Mouse (Mus musculus) ES-E14 (cell line): ENCODE data around the gene Nrde2. TPM values are rescaled to one million over a fixed set of nuclear protein-coding genes. Genes with fewer than 3 reads are reported as not detected.

Source experiments
- DNase-seq: peaks from one replicate; pipeline ENCODE4 v3.0.0-alpha.2; 2013; ENCODE audit warnings: low read depth, low spot score
- H3K27ac ChIP-seq: 2 replicates; pipeline ENCODE4 v1.5.1; 2012; ENCODE audit warnings: low read depth, mild to moderate bottlenecking, low read length, moderate library complexity, mixed read lengths; ENCODE audit not compliant: poor library complexity, insufficient read depth, severe bottlenecking
- H3K36me3 ChIP-seq: 2 replicates; pipeline ENCODE4 v1.6.1; 2012; ENCODE audit warnings: mild to moderate bottlenecking, low read length, moderate library complexity, mixed read lengths; ENCODE audit not compliant: control insufficient read depth, poor library complexity, insufficient read depth, severe bottlenecking
- H3K4me1 ChIP-seq, 2 experiments: fragments of 150-350 bp in 1 of 2; sonication (generic) in 1 of 2; 2 replicates each; pipeline ENCODE4 v1.6.1; 2012; ENCODE audit warnings: low read length in 2 of 2, mild to moderate bottlenecking in 1 of 2, mixed read lengths in 1 of 2; ENCODE audit not compliant: control insufficient read depth in 2 of 2, insufficient read depth in 2 of 2, poor library complexity in 1 of 2
- H3K4me3 ChIP-seq, 2 experiments: fragments of 150-350 bp in 1 of 2; sonication (generic) in 1 of 2; 2 replicates each; pipeline ENCODE4 v1.5.1; 2012; ENCODE audit warnings: low read length in 2 of 2, low read depth in 1 of 2, mild to moderate bottlenecking in 1 of 2, mixed read lengths in 1 of 2; ENCODE audit not compliant: insufficient read depth in 1 of 2, poor library complexity in 1 of 2, severe bottlenecking in 1 of 2
- H3K9ac ChIP-seq: 2 replicates; pipeline ENCODE4 v1.6.1; 2012; ENCODE audit warnings: low read depth, mild to moderate bottlenecking, low read length, mixed read lengths; ENCODE audit not compliant: poor library complexity, insufficient read depth, severe bottlenecking
- H3K9me3 ChIP-seq: fragments of 150-350 bp; sonication (generic); 2 replicates; pipeline ENCODE4 v1.6.1; 2012; ENCODE audit warnings: low read depth, mild to moderate bottlenecking, low read length; ENCODE audit not compliant: control insufficient read depth, insufficient read depth
- CHD2 ChIP-seq: IDR thresholded peaks from 2 replicates; pipeline ENCODE4 v1.6.1; 2014; ENCODE audit warnings: mild to moderate bottlenecking, low read depth, low read length, inconsistent platforms
- HCFC1 ChIP-seq: IDR thresholded peaks from 2 replicates; pipeline ENCODE4 v1.6.1; 2012; ENCODE audit warnings: low read length, inconsistent platforms, borderline replicate concordance; ENCODE audit not compliant: insufficient read depth
- MAFK ChIP-seq: IDR thresholded peaks from 2 replicates; pipeline ENCODE4 v1.6.1; 2014; ENCODE audit warnings: mild to moderate bottlenecking, low read depth, low read length, inconsistent platforms; ENCODE audit not compliant: insufficient read depth
- ZC3H11A ChIP-seq: IDR thresholded peaks from 2 replicates; pipeline ENCODE4 v1.6.1; 2012; ENCODE audit warnings: low read depth, mild to moderate bottlenecking, inconsistent platforms, low read length, borderline replicate concordance
- ZNF384 ChIP-seq: IDR thresholded peaks from 2 replicates; pipeline ENCODE4 v1.6.1; 2012; ENCODE audit warnings: low read depth, low read length, inconsistent platforms
- in situ Hi-C, 2 experiments: fragments of 600-800 bp; cut with MboI; formaldehyde crosslinking; loops; one replicate each; pipeline ENCODE4 v1.15.1; 2025; ENCODE audit warnings: low sequenced_read_pairs in 2 of 2, inconsistent platforms in 1 of 2; ENCODE audit not compliant: unreplicated experiment in 2 of 2
- total RNA-seq: library from RNA; depleted of rRNA; stranded (reverse); fragments of 300-350 nt; gene quantifications from 2 replicates; pipeline ENCODE4 v1.2.3, GENCODE M21; 2012

Gene Nrde2
- total RNA-seq, 1 experiment, result 36.4 TPM

DNA sequence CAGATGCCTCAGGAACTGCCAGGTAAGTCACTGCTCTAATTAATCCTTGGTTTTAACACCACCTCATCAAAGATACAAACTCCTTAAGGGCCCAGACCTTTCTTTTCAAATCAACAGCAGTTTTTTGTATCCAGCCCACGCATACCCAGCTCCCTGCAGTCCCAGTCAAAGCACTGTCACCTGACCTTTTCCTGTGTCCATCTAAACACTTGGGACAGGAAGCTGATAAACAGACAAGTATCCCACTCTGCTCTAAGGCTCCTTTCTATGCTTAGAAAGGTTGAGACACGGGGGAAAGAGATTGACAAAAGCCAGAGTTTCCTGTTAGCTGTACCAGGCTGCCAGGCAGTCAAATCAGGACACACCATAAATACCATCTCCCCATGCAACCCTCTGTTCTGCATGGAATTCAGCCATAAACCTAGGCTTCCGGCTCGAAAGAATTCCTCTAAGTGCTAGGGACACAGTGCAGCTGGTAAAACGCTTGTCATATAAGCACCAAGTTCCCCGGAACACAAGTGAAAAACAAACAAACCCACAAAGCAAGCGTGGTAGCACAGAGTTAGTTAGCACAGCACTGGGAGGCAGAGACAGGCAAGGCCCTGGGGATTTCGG lies 31.5 kb downstream of the Nrde2 start:
- no peak for DNase-seq
- Histone ChIP-seq H3K4me1 (peaks cover 3 to 8% of the 10 kb centered on the region in 2 experiments; a peak in 3 of 4 replicates), H3K9ac (no peak overlapping the region), H3K4me3 (no peak overlapping the region), H3K36me3 (peaks cover 52% of the 10 kb centered on the region), H3K9me3 (no peaks in the 10 kb centered on the region), H3K27ac (no peak overlapping the region)
- in situ Hi-C loops, result no loop called here
- TF ChIP-seq MAFK (no peak), CHD2 (no peak), HCFC1 (no peak), ZC3H11A (no peak), ZNF384 (no peak)

DNA sequence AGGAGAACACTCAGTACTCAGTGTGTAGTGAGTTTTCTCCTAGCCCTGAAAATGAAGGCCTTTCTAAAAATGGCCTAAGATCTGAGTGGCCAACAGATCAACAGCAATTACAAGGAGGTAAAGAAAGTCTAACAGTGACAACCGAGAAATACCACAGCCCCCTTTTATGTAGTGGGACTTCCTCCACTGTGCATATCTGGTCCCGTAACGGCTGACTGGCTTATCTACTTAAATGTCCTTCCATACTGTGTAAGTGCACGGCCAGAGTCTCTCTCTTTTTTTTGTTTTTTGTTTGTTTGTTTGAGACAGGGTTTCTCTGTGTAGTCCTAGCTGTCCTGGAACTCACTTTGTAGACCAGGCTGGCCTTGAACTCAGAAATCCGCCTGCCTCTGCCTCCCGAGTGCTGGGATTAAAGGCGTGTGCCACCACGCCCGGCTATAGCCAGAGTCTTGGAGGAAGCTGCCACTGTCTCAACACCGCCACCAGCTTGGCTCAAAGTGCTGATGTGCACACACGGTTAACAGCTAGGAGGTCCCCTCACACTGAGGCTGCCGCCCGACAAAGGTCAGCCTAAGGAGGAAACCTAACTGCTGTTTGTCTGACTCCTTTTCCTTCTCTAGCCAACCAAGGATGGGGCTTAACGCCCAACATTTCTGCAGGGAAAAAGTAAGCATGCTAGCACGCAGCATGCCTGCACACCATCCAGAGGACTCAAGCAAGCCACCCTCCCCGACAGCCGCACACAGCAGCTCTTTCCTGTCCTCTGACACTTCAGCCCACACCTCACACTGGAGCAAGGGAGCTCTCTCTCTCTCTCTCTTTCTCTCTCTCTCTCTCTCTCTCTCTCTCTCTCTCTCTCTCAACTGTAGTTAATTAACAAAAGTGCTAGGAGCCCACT lies 32.2 kb downstream of the Nrde2 start:
- TF ChIP-seq ZC3H11A (no peak), MAFK (no peak), HCFC1 (no peak), ZNF384 (no peak), CHD2 (no peak)
- in situ Hi-C loops, result no loop called here
- Histone ChIP-seq H3K9me3 (no peaks in the 10 kb centered on the region), H3K4me3 (no peak overlapping the region), H3K27ac (no peak overlapping the region), H3K36me3 (peaks cover 55% of the 10 kb centered on the region), H3K9ac (no peak overlapping the region; the same call in 1 of the 2 replicates), H3K4me1 (peaks cover 3 to 8% of the 10 kb centered on the region in 2 experiments; a peak in 3 of 4 replicates)
- DNase-seq, result no peak

DNA sequence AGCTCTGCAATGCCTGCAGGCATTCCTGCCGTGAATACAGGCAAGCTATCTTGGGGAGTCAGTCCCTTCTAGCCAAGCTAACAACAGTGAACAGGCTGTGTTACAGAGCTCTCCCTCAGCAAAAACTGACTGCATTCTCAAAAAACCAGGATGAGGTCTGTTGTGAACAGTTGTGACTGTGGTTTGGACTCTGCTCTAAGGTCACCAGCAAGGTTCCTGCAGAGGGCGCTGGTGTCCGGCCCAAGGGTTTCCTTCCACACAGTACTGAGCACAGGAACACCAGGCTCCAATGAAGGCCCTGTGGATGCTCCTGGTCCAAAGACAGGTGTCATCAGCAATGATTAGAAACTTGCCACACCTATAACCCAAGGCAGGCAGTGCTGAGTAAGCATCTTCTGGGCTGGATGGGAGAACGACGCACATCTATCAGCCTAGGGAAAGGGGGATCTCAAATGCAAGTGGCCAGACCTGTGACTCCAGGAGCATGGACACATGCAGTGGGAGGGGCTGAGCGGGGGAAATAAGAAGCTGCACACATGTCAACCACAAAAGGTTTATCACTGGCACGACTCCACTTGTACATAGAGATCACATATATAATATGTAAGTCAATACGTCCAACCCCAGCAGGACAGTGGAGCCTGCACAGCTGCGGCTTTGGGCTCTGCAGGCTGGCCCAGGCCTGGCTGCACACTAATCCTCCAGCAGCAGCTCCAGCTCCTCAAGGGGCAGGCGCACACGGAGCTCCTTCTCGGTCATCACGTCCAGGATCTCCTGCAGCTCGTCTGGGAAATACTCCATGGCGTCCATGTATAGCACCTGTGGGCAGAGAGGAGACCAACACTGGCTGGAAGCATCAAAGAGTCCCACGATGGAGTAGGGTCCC lies 34.3 kb downstream of the Nrde2 start:
- Histone ChIP-seq H3K36me3 (peaks cover 53% of the 10 kb centered on the region), H3K9me3 (no peaks in the 10 kb centered on the region), H3K9ac (no peak overlapping the region), H3K27ac (no peak overlapping the region), H3K4me1 (peaks cover 0 to 8% of the 10 kb centered on the region in 2 experiments; a peak in 2 of 4 replicates), H3K4me3 (no peak overlapping the region)
- no peak for DNase-seq
- in situ Hi-C loops, result no loop called here
- TF ChIP-seq MAFK (peak; percentile 83), ZNF384 (no peak)

DNA sequence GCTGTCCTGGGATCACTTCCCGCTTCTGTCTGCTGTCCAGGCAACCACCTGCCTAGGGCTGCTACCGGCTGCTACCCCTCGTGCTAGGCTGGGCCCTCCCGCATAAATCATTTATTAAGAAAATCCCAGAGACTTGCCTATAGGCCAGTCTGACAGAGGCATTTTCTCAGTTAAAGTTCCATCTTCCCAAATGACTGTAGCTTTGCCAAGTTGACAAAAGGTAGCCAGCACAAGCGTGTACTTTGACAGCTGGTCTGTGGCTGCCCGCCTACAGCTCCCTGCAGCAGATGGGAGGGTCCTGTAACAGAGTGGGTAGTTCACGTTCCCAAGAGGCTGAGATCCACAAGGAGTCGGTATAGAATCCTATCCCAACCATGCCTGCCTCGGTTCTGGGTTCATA lies 36.0 kb downstream of the Nrde2 start:
- no peaks in the 10 kb centered on the region for H3K9me3 ChIP-seq
- H3K4me3 ChIP-seq, result no peak overlapping the region
- H3K4me1 ChIP-seq, result peaks cover 0 to 4% of the 10 kb centered on the region in 2 experiments; a peak in 1 of 4 replicates
- in situ Hi-C loops, result no loop called here
- no peak for DNase-seq
- H3K27ac ChIP-seq, result no peak overlapping the region
- TF ChIP-seq ZNF384 (no peak), ZC3H11A (no peak), CHD2 (no peak), MAFK (no peak), HCFC1 (no peak)
- no peak overlapping the region for H3K9ac ChIP-seq
- peaks cover 60% of the 10 kb centered on the region for H3K36me3 ChIP-seq
